Mouse (Mus musculus): ENCODE data around the gene Rps19.

GRCm38 (mm10) chr7:24896269-24896668 lies 12.1 kb downstream of the Rps19 start:
- TF ChIP-seq CTCF (IDR thresholded peaks at IDR 0.05; ENCODE audit: low read depth, low read length) (no peak), EP300 (IDR thresholded peaks at IDR 0.05; ENCODE audit: insufficient read depth, low read depth, low read length) (no peak)

Measured in ES-Bruce4 (cell line).